Mouse (Mus musculus): ENCODE measurements around the gene RPS10-NUDT3.

RPS10-NUDT3 gene

DNA sequence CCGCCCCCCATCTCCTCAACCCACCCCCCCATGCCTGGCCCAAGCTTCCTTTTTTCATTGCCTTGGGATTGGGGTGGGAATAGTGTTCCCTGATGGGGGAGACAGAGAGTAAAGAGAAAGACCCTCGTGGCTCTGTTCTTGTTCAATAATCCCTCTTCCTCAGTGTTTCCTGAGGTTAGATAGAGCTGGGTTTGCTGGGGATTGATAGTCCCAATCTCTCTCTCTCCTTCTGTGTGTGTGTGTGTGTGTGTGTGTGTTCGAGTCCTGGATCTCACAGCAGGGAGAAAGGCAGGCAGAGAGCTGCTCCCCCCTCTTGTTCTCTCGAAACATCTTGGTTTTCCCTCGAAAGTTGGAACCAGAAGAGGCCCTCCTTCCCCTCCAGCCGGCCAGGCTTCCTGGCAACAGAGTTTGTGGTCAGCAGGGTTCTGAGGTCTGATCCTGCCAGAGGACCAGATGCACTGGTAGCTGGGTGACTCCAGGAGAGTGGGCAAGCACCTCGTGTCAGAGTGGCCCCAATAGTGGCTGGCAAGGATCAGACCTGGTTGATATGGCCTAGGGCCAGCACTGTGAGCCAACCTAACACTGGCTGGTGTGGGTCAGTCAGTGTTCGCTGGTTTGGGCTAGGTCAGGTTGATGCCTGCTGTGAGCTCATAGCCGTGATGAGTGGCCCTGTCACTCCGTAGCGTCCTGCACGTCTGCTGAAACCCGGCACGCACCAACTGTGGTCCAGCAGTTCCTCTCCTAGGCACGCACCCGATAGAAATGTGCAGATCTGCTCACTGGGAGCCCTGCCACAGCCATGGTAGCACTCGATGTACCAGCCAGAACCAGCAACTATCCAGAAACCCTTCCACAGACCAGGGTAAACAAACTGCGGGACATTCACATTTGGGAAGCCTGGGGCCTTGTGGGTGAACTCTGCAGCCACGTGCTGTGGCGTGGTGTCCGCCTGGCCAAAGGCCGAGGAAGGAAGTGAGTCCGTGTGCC lies 82.5 kb downstream of the RPS10-NUDT3 start:
- DNase-seq (ENCODE audit: low spot score): no peak

DNA sequence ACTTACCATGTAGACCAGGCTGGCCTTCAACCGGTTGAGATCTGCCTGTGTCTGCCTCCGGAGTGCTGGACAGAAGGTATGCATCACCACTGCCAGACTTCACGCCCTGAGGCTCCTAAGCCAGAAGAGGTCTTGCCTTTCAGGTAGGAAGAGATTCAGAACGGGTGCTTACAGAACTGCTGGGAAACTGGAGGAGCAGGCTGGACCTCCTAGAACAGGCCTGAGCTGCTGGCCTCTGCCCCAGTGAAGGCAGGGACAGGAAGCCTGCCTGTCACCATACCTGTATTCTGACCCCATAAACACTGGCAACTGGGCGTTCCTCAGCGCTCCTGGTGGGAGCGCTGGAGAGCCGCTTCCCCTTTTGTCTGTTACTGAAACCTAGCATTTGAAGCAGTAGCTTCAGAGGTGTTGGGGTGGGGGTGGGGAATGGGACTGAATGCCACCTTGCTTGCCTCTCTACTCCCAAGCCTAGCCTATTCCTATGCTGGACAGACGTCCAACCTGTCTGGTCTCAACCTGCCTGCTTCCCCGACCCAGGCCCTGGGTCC lies 83.6 kb downstream of the RPS10-NUDT3 start:
- DNase-seq (ENCODE audit: low spot score): no peak

DNA sequence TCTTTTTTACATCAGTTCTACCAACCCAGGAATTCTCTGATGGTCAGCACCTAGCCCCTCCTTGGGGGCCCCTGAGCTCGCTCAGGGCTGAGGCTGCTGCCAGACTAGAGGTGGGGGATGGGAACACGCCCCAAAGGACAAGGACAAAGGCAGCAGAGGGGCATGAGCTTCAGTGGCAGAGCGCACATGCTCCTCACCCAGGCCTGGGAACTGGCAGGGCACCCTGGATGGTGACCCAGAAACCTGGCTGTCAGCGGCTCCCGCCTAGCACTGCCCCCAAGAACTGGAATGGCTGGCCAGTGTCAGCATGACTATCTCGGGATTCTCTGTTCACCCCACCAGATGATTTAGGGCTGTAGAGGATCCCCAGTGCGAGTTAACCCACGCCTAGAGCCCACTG lies 85.8 kb downstream of the RPS10-NUDT3 start:
- DNase-seq (ENCODE audit: low spot score): no peak

GRCm38 (mm10) chr17:27547253-27547868 lies 87.7 kb downstream of the RPS10-NUDT3 start:
- no peak for DNase-seq (ENCODE audit: low spot score)

DNA sequence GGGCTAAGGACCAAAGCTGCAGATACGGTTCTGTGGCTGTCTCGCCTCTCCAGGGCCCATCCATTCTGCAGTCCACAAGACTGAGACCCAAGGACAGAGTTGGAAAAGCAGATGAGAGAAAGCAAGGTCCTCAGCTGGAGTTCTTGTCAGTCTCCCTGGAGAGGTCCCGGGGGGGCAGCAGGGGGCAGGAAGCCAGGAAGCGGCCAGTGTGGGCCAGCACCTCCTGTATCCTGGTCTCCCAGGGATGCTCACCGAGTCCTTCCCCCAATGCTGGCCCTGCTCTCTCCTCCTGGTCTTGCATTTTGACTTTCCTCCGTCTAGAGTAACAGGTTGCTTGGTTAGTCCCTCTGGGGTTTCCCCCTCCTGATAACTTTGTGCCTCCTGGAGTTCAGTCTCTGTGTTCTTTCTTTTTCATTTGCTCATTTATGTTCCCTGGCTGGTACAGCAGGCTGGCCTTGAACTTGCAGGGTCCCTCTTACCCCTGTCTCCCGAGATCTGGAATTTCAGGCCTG lies 88.4 kb downstream of the RPS10-NUDT3 start:
- no peak for DNase-seq (ENCODE audit: low spot score)

- DNase-seq (ENCODE audit: low spot score): no peak
These were observed 89.0 kb downstream of the RPS10-NUDT3 start for GRCm38 (mm10) chr17:27545991-27546390.

DNA sequence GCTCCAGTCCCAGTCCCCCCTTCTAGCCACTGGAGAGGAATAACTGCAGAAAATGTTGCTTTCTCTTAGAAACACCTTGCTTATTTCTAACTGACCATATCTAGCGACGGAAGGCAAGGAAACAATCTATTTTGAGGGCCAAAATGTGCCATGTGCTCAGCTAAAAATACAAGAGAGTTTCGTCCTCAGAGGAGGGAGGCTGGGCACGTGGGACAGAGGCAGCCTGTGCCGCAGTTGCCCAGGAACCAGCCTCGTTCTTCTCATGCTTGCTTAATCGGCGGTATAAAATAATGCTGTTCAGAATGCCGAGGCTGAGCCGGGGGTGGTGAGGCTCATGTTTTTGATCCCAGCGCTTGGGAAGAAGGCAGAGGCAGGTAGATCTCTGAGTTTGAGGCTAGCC lies 90.5 kb downstream of the RPS10-NUDT3 start:
- DNase-seq (ENCODE audit: low spot score): no peak

DNA sequence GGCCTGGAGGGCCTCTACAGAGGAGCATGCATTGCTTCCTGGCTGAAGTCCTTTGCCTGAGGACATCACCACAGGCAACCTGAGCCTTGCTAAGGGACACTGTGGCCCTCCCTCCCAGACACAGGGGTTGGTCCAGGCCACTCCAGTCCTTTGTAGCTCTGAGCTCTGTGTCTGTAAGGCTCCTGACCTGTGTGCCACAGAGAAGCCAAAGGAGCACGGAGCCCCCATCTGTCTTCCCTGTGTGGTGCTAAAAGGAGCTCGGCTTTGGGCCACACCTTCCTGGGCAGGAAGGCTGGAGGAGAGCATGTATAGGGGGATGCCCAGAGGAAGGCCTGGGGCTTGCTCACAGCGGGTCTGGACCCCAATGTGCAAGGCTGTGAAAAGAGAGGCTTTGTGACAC lies 93.0 kb downstream of the RPS10-NUDT3 start:
- DNase-seq (ENCODE audit: low spot score): no peak

DNA sequence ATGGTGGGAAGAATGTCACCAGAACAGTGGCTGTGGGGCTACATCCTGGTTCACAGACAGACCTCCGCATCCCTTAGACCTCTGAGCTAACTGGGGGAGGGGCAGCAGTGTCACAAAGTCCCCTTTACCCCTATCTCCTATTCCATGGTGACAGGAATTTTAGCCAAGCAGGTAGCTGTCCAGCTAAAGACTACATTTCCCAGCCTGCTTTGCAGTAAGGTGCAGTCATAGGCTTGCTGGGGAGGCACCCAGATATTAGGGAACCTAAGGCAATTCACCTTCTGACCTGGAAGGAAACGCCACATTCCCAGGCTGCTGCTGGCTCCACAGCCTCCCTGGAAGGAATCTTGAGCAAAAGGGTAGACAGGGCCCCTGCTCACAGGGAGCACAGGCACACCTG lies 93.8 kb downstream of the RPS10-NUDT3 start:
- no peak for DNase-seq (ENCODE audit: low spot score)

DNA sequence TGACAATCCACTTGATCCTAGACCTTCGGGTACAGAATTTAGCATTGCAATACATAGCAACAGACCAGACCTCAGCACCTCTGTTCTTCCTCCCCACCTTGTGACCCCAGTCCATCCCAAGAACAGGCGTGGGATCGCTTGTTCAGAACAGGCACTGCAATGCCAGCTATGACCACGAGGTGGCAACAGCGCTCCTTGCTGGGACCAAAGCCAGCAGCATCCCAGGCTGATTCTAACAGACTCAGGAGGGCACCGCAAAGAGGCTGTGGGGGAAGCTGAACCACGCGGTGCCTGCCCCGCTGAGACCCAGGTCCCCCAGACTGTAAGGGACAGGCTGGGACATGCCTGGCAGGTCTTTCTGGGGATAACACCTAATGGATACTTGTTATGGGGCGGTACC lies 100.3 kb downstream of the RPS10-NUDT3 start:
- DNase-seq (ENCODE audit: low spot score): peak; percentile 75

- DNase-seq (ENCODE audit: low spot score): no peak
These were observed 101.7 kb downstream of the RPS10-NUDT3 start for GRCm38 (mm10) chr17:27533354-27533753.

- DNase-seq (ENCODE audit: low spot score): no peak
These were observed 102.9 kb downstream of the RPS10-NUDT3 start for GRCm38 (mm10) chr17:27532095-27532494.

Measured in urinary bladder, postnatal 10 days (tissue).